Mouse (Mus musculus): ENCODE data around the gene Il5. TPM values are rescaled to one million over a fixed set of nuclear protein-coding genes. Genes with fewer than 3 reads are reported as not detected.

The Il5 gene
- polyA plus RNA-seq, 1 experiment from 2014 or later = not detected

DNA sequence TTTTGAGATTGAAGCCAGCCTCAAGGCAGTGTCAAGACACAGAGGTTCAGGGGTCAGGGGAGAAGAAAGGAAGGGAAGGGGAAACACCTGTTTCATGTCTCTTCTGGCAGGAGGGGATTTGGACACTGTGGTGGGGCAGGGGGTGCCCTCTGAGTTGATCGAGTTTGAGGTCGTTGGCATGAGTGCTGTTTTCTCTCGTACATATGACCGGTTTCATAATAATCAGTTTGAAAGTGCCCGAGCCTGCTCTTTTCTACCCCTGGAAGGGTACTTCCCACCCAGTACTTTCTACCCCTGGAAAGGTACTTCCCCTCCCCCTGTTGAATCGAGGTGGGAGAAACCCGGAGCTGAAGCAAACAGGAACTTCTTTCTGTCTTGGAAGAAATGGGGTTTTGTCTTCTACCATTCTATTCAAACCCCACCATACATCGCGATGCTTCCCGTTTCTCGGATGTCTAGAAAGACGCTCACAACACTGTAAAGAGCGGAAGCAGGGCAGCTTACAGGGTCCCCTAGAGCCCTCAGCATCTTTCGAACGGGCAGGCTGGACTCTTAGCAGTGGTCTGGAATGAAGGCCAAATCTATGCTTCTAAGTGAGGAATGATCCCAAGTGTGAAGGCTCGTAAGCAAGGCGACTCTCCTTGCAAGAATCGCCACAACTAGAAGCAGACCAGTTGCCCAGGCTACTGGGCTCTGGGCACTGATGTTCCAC is 14.5 kb downstream of the Il5 start:
- Histone ChIP-seq H3K4me3 (ENCODE audit: low read depth, low read length) (no peak overlapping the region), H3K36me3 (ENCODE audit: control insufficient read depth, insufficient read depth, low read length) (no peaks in the 10 kb centered on the region), H3K4me2 (ENCODE audit: low read depth, low read length) (no peak overlapping the region), H3K9me3 (ENCODE audit: control insufficient read depth, low read length) (no peaks in the 10 kb centered on the region), H3K9ac (ENCODE audit: low read depth, low read length) (no peak overlapping the region), H3K4me1 (ENCODE audit: control insufficient read depth, insufficient read depth, low read length) (no peaks in the 10 kb centered on the region), H3K27ac (replicated peaks; ENCODE audit: low read depth, low read length) (no peak overlapping the region), H3K27me3 (replicated peaks; ENCODE audit: control insufficient read depth, insufficient read depth, low read length) (no peaks in the 10 kb centered on the region)
- DNase-seq (ENCODE audit: low spot score) (no peak), ATAC-seq (ENCODE audit: low read depth) (no peak)
- WGBS = 74% methylated on average over 18 of the region's 18 CpGs

DNA sequence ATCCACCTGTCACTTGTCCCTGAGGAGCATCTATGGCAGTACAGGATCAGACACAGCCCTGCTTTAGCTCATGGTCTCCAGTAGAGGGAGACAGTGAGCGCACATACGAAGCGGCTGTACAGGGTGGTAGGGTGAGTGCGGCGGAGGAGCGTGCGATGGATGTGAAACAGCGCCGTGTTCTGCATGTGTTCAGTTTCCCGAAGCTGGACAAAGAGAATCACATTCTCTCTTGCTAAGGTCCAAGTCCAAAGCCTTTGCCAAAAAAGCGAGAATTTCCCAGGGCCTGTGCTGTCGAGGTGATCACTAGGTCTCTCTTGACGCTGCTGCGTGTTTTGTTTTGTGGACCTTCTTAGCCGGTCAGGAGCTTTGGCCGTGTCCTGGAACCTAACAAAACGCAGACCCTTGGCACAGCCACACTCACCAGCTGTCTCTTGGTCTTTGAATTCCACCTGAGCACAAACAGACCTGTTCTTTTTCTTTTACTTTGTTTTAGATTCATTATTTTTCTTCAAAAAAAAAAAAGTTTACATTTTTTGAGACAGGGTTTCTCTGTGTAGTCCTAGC is 15.2 kb downstream of the Il5 start:
- Histone ChIP-seq H3K27ac (replicated peaks; ENCODE audit: low read depth, low read length) (no peak overlapping the region), H3K27me3 (replicated peaks; ENCODE audit: control insufficient read depth, insufficient read depth, low read length) (no peaks in the 10 kb centered on the region)
- WGBS = 33% methylated on average over 17 of the region's 17 CpGs

DNA sequence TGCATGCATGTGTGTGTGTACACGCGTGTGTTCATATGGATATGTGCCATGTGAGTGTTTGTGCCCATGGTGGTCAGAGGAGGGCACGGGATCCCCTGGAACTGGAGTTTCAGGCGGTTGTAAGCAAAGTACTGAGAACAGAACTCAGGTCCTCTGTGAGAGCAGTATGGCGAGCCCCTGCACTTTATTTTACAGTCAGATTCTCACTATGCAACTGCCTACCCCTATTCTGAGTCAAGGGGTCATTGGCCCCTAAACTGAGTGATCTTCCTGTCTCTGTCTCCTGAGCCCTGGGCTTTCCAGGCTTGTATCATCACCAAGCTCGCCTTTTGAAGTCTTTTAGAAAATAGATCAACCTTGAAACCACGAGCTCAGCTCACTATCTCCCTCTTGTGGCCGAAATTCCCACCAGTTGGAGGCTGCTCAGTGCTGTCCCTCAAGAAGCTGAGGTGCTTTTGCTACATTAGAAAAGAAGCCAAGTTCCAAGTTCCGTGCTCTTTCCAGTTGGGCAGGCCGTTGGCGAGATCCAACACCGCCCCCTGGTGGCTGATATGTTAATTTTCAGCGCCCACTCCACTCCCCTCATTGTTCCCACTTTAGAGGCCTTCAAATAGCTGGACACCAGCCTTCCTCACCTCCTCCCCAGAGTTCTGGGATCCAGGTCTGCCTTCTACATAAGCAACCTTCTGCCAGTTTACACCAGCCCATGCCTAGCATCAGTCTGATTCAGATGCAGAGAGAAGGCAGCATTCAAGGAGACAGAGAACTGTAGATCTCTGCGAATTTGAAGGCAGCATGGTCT is 16.4 kb downstream of the Il5 start:
- H3K27ac ChIP-seq (replicated peaks; ENCODE audit: low read depth, low read length) = no peak overlapping the region; the same call in 1 of the 2 replicates
- ATAC-seq (ENCODE audit: low read depth) = peak; percentile 86

More for the DNA sequence above, 15.2 kb downstream of the Il5 start:
- peak; percentile 89 for DNase-seq (ENCODE audit: low spot score)
- Histone ChIP-seq H3K4me1 (ENCODE audit: control insufficient read depth, insufficient read depth, low read length) (no peaks in the 10 kb centered on the region), H3K36me3 (ENCODE audit: control insufficient read depth, insufficient read depth, low read length) (no peaks in the 10 kb centered on the region), H3K4me3 (ENCODE audit: low read depth, low read length) (no peak overlapping the region), H3K9ac (ENCODE audit: low read depth, low read length) (0 out of 2 replicates have a peak overlapping the region, but pooled peaks have one; percentile 16), H3K4me2 (ENCODE audit: low read depth, low read length) (peak overlapping the region; percentile 54), H3K9me3 (ENCODE audit: control insufficient read depth, low read length) (no peaks in the 10 kb centered on the region)
- peak; percentile 89 for ATAC-seq (ENCODE audit: low read depth)

DNA sequence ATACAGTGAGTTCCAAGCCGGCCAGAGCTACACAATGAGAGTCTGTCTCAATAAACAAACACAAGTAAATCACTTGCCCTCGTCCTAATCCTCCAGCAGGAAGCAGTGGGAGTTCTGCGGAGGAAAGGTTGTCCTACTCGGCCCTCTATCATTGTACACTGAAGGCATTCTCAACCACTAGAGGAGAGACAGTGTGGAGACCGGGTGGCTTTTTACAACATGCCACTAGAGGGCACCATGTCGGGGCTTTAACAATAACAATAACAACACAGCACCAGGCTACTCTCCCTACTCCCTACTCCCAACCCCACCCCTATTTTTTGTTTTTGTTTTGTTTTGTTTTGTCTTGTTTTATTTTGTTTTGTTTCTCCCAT is 17.0 kb downstream of the Il5 start:
- Histone ChIP-seq H3K36me3 (ENCODE audit: control insufficient read depth, insufficient read depth, low read length) (no peaks in the 10 kb centered on the region), H3K4me1 (ENCODE audit: control insufficient read depth, insufficient read depth, low read length) (no peaks in the 10 kb centered on the region), H3K4me2 (ENCODE audit: low read depth, low read length) (no peak overlapping the region), H3K27ac (replicated peaks; ENCODE audit: low read depth, low read length) (no peak overlapping the region), H3K9me3 (ENCODE audit: control insufficient read depth, low read length) (no peaks in the 10 kb centered on the region), H3K27me3 (replicated peaks; ENCODE audit: control insufficient read depth, insufficient read depth, low read length) (no peaks in the 10 kb centered on the region), H3K9ac (ENCODE audit: low read depth, low read length) (no peak overlapping the region), H3K4me3 (ENCODE audit: low read depth, low read length) (no peak overlapping the region)
- DNase-seq (ENCODE audit: low spot score) (no peak), ATAC-seq (ENCODE audit: low read depth) (peak; percentile 31; the same call in 1 of the 2 replicates)
- 43% methylated on average over 6 of the region's 6 CpGs for WGBS

More for the DNA sequence above, 16.4 kb downstream of the Il5 start:
- no peak overlapping the region for H3K4me2 ChIP-seq (ENCODE audit: low read depth, low read length)
- no peaks in the 10 kb centered on the region for H3K9me3 ChIP-seq (ENCODE audit: control insufficient read depth, low read length)
- no peaks in the 10 kb centered on the region for H3K36me3 ChIP-seq (ENCODE audit: control insufficient read depth, insufficient read depth, low read length)
- no peaks in the 10 kb centered on the region for H3K27me3 ChIP-seq (replicated peaks; ENCODE audit: control insufficient read depth, insufficient read depth, low read length)
- no peak overlapping the region for H3K9ac ChIP-seq (ENCODE audit: low read depth, low read length)
- WGBS = 47% methylated on average over 14 of the region's 14 CpGs
- peak; percentile 85 for DNase-seq (ENCODE audit: low spot score)
- H3K4me3 ChIP-seq (ENCODE audit: low read depth, low read length) = no peak overlapping the region
- H3K4me1 ChIP-seq (ENCODE audit: control insufficient read depth, insufficient read depth, low read length) = no peaks in the 10 kb centered on the region

DNA sequence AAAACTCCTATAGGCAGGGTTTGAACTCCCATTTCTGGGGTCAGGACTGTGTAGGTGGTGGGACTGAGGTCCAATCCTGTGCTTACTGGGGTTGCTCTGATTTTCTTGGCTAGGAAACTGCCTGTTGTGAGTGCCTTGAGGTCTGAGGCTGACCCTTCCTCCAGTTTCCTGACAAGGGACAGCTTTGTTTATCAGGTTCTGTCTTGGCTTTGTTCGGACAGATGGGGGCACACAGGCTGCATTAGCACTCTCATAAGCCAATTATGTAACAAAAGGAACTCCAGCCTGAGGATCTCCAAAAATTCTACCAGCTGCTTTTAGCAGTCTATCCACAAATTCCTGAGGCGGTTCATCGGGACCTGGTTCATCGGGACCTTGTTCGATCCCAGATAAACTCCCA is 21.8 kb downstream of the Il5 start:
- H3K27me3 ChIP-seq (replicated peaks; ENCODE audit: control insufficient read depth, insufficient read depth, low read length) = no peaks in the 10 kb centered on the region
- no peaks in the 10 kb centered on the region for H3K9me3 ChIP-seq (ENCODE audit: control insufficient read depth, low read length)
- H3K4me1 ChIP-seq (ENCODE audit: control insufficient read depth, insufficient read depth, low read length) = no peaks in the 10 kb centered on the region
- H3K4me2 ChIP-seq (ENCODE audit: low read depth, low read length) = no peak overlapping the region
- H3K36me3 ChIP-seq (ENCODE audit: control insufficient read depth, insufficient read depth, low read length) = no peaks in the 10 kb centered on the region
- no peak overlapping the region for H3K9ac ChIP-seq (ENCODE audit: low read depth, low read length)
- no peak overlapping the region for H3K27ac ChIP-seq (replicated peaks; ENCODE audit: low read depth, low read length)
- 12% methylated on average over 5 of the region's 5 CpGs for WGBS
- no peak overlapping the region for H3K4me3 ChIP-seq (ENCODE audit: low read depth, low read length)
- no peak for ATAC-seq (ENCODE audit: low read depth)
- peak; percentile 51 for DNase-seq (ENCODE audit: low spot score)

DNA sequence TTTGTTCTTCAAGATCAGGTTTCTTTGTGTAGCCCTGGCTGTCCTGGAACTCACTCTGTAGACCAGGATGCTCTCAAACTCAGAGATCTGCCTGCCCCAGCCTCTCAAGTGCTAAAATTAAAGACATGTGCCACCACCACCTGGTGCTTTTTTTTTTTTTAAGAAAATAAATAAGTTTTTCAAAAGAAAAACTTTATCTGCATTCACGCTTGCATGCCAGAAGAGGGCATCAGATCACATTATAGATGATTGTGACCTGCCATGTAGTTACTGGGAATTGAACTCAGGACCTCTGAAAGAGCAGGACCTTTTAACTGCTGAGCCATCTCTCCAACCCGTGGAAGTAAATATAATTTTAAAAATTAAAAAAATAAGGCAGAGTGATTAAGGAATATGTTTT is 24.7 kb downstream of the Il5 start:
- Histone ChIP-seq H3K4me1 (ENCODE audit: control insufficient read depth, insufficient read depth, low read length) (no peaks in the 10 kb centered on the region), H3K27ac (replicated peaks; ENCODE audit: low read depth, low read length) (no peak overlapping the region), H3K4me2 (ENCODE audit: low read depth, low read length) (no peak overlapping the region), H3K9ac (ENCODE audit: low read depth, low read length) (no peak overlapping the region), H3K9me3 (ENCODE audit: control insufficient read depth, low read length) (no peaks in the 10 kb centered on the region), H3K36me3 (ENCODE audit: control insufficient read depth, insufficient read depth, low read length) (no peaks in the 10 kb centered on the region), H3K4me3 (ENCODE audit: low read depth, low read length) (no peak overlapping the region), H3K27me3 (replicated peaks; ENCODE audit: control insufficient read depth, insufficient read depth, low read length) (no peaks in the 10 kb centered on the region)
- WGBS = 88% methylated on average over 2 of the region's 2 CpGs
- ATAC-seq (ENCODE audit: low read depth) = no peak
- DNase-seq (ENCODE audit: low spot score) = no peak

DNA sequence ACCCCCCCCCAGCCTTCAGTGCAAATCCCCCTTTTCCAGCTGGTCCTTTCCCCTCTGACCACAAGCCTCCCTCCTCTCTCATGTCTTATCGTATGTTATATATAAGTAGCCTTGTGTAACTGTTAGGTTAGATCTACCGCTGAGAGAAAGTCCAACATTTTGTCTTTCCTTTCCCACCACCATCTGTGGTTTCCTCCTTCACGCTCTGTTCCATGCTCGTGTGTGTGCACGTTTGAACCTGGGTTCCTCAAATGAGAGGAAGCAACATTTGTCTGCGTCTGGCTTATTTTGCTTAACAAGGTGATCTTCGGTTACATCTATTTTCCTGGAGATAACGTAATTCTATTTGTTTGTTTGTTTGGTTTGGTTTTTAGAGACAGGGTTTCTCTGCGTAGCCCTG is 27.4 kb downstream of the Il5 start:
- H3K4me3 ChIP-seq (ENCODE audit: low read depth, low read length) = no peak overlapping the region
- DNase-seq (ENCODE audit: low spot score) (no peak), ATAC-seq (ENCODE audit: low read depth) (no peak)

DNA sequence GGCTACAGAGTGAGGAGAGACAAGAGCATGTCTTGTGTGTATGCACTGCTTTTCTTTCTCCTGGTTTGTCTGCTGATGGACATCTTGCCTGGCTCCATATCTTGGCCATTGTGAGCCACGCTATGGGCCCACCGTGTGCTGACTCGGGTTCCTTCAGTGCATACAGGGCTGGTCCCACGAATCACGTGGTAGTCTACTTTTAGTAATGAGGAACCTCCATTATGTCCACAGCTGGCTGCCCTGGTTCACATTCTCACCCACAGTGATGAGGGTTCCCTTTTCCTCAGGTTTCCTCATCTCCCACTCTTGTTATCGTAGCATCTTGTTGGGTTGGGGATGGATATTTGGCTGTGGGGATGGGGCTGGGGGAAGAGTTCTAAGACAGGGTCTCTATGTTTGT is 28.0 kb downstream of the Il5 start:
- DNase-seq (ENCODE audit: low spot score) = no peak
- no peaks in the 10 kb centered on the region for H3K4me1 ChIP-seq (ENCODE audit: control insufficient read depth, insufficient read depth, low read length)
- no peak overlapping the region for H3K4me2 ChIP-seq (ENCODE audit: low read depth, low read length)
- H3K4me3 ChIP-seq (ENCODE audit: low read depth, low read length) = no peak overlapping the region
- no peak for ATAC-seq (ENCODE audit: low read depth)
- H3K27me3 ChIP-seq (replicated peaks; ENCODE audit: control insufficient read depth, insufficient read depth, low read length) = no peaks in the 10 kb centered on the region
- H3K9me3 ChIP-seq (ENCODE audit: control insufficient read depth, low read length) = no peaks in the 10 kb centered on the region
- WGBS = 93% methylated on average over 6 of the region's 6 CpGs
- no peaks in the 10 kb centered on the region for H3K36me3 ChIP-seq (ENCODE audit: control insufficient read depth, insufficient read depth, low read length)
- H3K27ac ChIP-seq (replicated peaks; ENCODE audit: low read depth, low read length) = no peak overlapping the region
- H3K9ac ChIP-seq (ENCODE audit: low read depth, low read length) = no peak overlapping the region

More for the DNA sequence above, 27.4 kb downstream of the Il5 start:
- Histone ChIP-seq H3K27me3 (replicated peaks; ENCODE audit: control insufficient read depth, insufficient read depth, low read length) (no peaks in the 10 kb centered on the region), H3K4me1 (ENCODE audit: control insufficient read depth, insufficient read depth, low read length) (no peaks in the 10 kb centered on the region), H3K4me2 (ENCODE audit: low read depth, low read length) (no peak overlapping the region), H3K9ac (ENCODE audit: low read depth, low read length) (no peak overlapping the region), H3K27ac (replicated peaks; ENCODE audit: low read depth, low read length) (no peak overlapping the region), H3K9me3 (ENCODE audit: control insufficient read depth, low read length) (no peaks in the 10 kb centered on the region), H3K36me3 (ENCODE audit: control insufficient read depth, insufficient read depth, low read length) (no peaks in the 10 kb centered on the region)
- WGBS = 84% methylated on average over 9 of the region's 9 CpGs
